Mouse (Mus musculus): ENCODE measurements around the gene Yap1.

The Yap1 gene

DNA sequence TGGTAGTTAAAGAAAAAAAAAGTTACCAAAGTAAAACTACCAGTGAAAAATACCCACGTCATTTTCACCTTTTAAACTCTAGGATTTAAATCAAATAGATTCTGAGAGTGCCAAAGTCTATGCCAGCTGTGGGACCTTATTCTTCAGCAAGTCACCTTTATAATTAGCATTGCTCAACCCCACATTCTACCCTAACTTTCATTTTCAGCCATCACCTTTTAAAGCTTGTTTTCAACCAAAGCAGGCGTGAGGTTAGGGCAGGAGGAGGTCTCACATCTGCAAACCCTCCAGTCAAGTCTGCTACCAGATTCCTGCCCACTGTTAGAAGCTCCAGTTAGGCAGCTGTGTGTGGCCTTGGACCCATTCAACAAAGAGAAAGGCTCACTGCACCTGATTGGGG is 32.4 kb downstream of the Yap1 start:
- no peak for DNase-seq

- DNase-seq = no peak
These were observed 36.4 kb downstream of the Yap1 start for GRCm38 (mm10) chr9:7967980-7968379.

GRCm38 (mm10) chr9:7965590-7965989 is 38.8 kb downstream of the Yap1 start:
- DNase-seq = no peak

- no peak for DNase-seq
These were observed 40.5 kb downstream of the Yap1 start for GRCm38 (mm10) chr9:7963867-7964266.

- DNase-seq = no peak
These were observed 41.5 kb downstream of the Yap1 start for GRCm38 (mm10) chr9:7962915-7963314.

- DNase-seq = peak; percentile 59
These were observed 42.8 kb downstream of the Yap1 start for GRCm38 (mm10) chr9:7961366-7962160.

DNA sequence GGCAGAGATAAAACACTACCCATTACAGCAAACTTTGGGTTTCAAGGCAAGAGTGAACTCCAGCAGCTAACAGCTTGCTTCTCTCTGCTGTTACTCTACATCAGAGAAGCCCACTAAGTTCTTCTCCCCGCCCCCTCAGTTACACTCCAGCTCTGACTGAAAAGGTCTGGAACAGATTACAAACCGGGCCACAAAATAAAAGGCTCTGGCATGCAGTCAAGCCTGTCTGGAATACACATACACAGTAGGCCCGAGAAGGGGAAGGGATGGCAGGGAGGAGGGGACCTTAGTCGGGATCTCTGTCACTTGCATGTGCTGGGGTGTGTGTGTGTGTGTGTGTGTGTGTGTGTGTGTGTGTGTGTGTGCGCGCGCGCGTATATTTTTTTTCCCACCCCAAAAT is 44.0 kb downstream of the Yap1 start:
- DNase-seq = peak; percentile 70

DNA sequence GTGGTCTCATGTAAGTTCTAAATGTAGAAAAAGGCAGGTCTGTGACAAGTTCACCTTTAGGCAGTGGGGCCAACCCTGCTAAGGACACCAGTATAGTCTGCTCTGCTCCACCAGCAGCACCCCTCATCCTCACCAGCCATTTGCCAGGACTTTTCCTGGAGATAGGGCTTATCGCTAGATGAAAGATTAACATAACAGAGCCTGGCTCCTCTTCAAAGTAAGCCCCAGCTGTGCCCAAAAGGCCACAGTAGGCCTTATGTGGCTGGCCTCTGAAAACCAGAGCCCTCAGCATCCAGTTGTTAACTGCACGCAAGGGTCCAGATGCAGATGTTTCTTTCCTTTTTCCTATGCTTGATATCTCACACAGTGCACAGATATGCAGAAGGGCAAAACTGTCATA is 45.1 kb downstream of the Yap1 start:
- DNase-seq = no peak

DNA sequence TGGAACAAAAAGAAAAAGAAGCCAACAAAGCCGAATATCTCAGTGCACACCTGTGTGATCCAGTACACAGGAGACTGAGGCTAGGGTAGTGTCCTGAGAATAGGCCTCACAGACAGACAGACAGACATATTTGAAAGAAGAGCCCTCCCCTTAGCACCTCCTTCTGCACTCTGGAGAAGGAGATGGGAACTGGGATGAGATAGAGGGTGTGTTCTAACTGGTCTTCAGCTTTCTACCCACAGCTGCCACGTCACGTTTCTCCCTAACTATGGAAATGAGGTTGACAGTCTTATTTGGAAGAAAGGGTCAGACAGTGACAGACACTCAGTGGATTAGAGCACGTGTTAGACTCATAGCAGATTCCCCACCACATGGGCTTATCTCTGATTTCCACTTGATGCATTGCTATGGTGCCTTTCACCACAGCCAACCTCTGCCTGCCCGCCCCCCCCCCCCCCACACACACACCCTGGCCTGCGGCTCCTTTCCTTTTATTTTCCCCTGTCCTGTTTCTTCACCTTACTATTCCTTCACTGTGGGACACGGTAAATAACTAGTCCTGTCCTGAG is 46.3 kb downstream of the Yap1 start:
- DNase-seq = no peak

- no peak for DNase-seq
These were observed 47.0 kb downstream of the Yap1 start for GRCm38 (mm10) chr9:7957407-7957806.

DNA sequence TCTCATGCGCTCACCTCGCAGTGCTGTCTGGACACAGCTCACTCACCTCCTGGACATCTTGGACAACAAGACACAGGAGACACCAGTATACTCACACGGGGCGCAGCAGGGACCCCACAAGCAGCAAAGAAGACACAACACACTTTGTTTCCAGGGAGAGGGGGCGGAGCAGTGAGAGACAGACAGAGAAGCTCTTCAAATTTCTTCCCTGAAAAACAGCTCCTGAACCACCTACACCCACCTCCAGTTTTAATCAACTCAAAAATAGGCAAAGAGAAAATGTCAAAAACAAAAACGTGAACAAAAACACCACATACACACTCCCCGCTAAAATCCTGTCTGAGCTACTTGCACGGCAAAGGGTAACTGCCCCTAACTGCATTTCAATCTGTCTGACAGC is 48.0 kb downstream of the Yap1 start:
- no peak for DNase-seq

GRCm38 (mm10) chr9:7952886-7953285 is 51.5 kb downstream of the Yap1 start:
- no peak for DNase-seq

- no peak for DNase-seq
These were observed 54.2 kb downstream of the Yap1 start for GRCm38 (mm10) chr9:7950211-7950644.

DNA sequence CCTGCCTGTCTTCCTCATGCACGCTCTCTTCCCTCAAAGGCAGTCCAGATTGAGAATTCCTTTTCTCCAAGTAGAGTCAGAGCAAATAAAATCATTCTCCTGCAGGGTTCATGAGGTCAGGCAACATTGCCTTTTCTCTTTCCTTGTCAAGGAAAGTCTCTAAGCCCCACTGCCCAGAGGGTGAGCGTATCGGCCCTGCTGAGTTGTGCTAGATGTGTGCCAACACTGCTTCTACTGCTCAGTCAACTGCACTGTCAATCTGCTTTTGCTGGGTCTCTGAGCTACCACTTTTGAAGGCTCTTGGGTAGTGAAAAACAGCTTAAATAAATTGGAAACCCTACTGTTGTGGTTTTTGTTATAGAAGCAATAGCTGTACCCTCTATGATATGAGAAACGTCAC is 56.5 kb downstream of the Yap1 start:
- DNase-seq = no peak

GRCm38 (mm10) chr9:7943796-7944462 is 60.5 kb downstream of the Yap1 start:
- no peak for DNase-seq

DNA sequence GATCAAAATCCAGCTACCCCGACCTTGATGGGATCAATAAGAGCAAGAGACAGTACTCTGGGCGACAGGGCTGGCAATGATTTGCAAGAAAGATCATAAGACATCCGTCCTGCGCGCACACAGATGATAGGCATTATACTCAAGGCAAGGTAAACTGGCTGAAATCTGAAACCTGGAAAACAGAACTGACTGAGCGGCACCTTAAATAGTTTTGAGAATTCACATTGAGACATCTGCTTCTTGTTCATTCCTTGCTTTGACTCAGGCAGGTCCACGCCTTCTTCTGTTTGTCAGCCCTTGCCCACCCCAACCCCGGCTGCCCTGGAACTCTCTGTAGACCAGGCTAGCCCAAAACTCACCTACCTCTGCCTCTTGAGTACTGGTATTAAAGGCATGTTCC is 61.7 kb downstream of the Yap1 start:
- no peak for DNase-seq

DNA sequence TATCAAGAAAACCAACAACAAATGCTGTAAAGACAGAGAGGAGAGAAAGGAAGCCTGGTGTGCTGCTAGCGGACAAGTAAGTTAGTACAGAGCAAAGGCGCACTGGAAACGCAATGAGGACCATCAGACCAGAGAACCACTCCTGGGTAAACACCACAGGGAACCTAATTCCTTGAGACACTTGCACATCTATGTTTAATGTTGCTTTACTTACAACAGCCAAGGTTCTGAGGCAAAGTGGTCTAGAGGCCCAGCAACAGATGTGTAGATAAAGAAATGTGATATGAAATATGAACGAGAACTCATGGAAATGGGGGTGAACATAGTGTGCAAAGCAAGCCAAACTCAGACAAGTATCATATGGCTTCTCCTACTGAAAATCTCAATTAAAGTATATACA is 64.3 kb downstream of the Yap1 start:
- no peak for DNase-seq

DNA sequence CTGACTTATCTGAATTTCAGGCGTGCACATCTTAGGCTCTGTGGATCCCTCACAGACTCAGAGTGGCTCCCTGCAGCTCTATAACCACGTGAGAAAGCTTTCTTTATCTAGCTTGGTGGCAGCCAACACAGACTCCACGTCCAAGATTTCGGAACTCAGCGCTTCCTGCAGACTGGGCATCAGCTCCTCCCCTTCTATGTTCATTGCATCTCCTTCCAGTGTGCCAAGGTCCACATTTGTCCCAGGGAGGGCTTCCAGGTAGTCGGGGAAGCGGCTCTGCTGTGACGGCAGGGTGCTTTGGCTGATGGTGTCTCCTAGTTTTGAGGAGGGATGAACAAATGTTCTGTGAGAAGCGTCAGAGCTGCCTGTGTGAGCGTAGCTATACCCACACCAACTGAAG is 70.0 kb downstream of the Yap1 start:
- DNase-seq = no peak

DNA sequence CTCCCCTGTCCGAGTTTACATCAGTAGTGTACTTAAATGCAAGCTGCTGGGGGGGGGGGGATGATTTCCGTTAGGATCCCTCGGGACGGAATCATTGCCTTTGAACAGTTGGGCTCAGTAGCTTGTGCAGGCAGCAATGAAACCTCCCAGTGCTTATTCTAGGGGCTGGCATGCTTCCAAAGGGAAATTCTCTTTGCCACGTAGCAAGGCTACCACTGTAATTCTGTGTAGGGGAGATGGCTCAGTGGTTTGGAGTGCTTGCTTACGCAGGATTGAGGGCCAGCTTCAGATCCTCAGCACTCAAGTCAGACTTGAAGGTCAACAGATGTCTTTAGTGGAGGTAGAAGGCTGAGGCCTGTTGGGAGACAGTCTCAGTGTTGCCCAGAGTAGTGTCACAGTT is 74.8 kb downstream of the Yap1 start:
- peak; percentile 45 for DNase-seq

- DNase-seq = no peak
These were observed 75.5 kb downstream of the Yap1 start for GRCm38 (mm10) chr9:7928866-7929265.

DNA sequence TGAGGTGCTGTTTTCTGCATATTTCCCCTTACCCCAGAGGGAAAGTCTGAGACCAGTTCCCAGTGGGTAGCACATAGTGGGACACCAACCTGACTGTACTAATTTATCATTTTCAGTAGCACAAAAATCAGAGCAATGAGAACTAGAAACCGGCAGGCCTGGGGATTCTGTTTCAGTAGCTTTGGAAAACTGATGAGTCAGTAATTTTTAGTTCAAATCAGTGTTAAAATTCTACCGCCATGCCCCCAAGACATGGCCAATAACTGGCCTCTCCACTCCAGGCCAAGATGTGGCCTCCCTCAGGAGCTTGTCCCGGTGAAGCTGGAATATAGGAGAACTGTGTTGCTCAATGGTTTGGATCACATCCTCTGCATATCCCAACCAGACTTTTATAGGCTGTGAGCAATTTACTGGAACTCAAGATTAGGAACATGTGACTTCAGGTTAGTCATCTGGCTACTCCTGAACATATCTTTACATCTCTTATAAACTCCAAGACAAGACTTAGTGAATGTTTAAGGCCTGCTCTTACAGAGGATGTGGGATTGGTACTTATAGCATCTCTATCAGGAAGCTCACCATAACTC is 76.1 kb downstream of the Yap1 start:
- DNase-seq = no peak

GRCm38 (mm10) chr9:7914925-7915324 is 89.5 kb downstream of the Yap1 start:
- DNase-seq = no peak

GRCm38 (mm10) chr9:7914487-7914886 is 89.9 kb downstream of the Yap1 start:
- DNase-seq = peak; percentile 67

DNA sequence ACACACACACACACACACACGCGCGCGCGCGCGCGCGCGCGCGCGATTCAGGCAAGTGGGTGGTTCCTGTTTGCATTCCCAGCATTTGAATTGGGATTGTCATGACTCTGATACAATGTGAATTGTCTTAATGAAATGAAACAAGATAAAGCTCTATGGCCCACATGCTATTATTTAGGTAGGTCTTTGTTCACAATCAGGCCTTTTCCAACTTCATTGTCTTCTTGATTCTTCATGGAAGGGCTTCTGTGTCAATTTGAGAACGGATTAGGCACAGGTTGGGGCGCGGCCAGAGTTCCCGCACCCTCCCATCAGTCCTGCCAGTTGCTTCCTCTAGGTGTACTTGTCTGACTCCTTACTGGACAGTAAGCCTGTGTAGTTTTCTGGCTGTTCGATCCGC is 90.4 kb downstream of the Yap1 start:
- no peak for DNase-seq
